Mouse (Mus musculus): ENCODE results near the gene Qprt. TPM values are rescaled to one million over a fixed set of nuclear protein-coding genes. Genes with fewer than 3 reads are reported as not detected.

The Qprt gene
- total RNA-seq, 2 experiments from 2014 or later: 0.22 TPM; not detected in 1

- no peak for DNase-seq (ENCODE audit: extremely low spot score in 1 of 2, low spot score in 2 of 2)
- intact Hi-C loops (cut with DNase I): no loop called here
These were observed 38.3 kb downstream of the Qprt start for GRCm38 (mm10) chr7:127083689-127084088.

GRCm38 (mm10) chr7:127082995-127083394 is 39.0 kb downstream of the Qprt start:
- intact Hi-C loops (cut with DNase I): no loop called here
- no peak for DNase-seq (ENCODE audit: extremely low spot score in 1 of 2, low spot score in 2 of 2)

GRCm38 (mm10) chr7:127082271-127082670 is 39.8 kb downstream of the Qprt start:
- no peak for DNase-seq (ENCODE audit: extremely low spot score in 1 of 2, low spot score in 2 of 2)
- intact Hi-C loops (cut with DNase I): no loop called here

- intact Hi-C loops (cut with DNase I): no loop called here
- no peak for DNase-seq (ENCODE audit: extremely low spot score in 1 of 2, low spot score in 2 of 2)
These were observed 42.0 kb downstream of the Qprt start for GRCm38 (mm10) chr7:127080045-127080444.

GRCm38 (mm10) chr7:127077692-127078091 is 44.3 kb downstream of the Qprt start:
- intact Hi-C loops (cut with DNase I): no loop called here
- no peak for DNase-seq (ENCODE audit: extremely low spot score in 1 of 2, low spot score in 2 of 2)

GRCm38 (mm10) chr7:127076188-127076587 is 45.8 kb downstream of the Qprt start:
- intact Hi-C loops (cut with DNase I): no loop called here
- DNase-seq (ENCODE audit: extremely low spot score in 1 of 2, low spot score in 2 of 2): no peak

GRCm38 (mm10) chr7:127073221-127073620 is 48.8 kb downstream of the Qprt start:
- intact Hi-C loops (cut with DNase I): no loop called here
- DNase-seq (ENCODE audit: extremely low spot score in 1 of 2, low spot score in 2 of 2): no peak

GRCm38 (mm10) chr7:127070871-127071413 is 51.1 kb downstream of the Qprt start:
- intact Hi-C loops (cut with DNase I): no loop called here
- DNase-seq (ENCODE audit: extremely low spot score in 1 of 2, low spot score in 2 of 2): no peak

GRCm38 (mm10) chr7:127066317-127066716 is 55.7 kb downstream of the Qprt start:
- intact Hi-C loops (cut with DNase I): no loop called here
- no peak for DNase-seq (ENCODE audit: extremely low spot score in 1 of 2, low spot score in 2 of 2)

- intact Hi-C loops (cut with DNase I): no loop called here
- no peak for DNase-seq (ENCODE audit: extremely low spot score in 1 of 2, low spot score in 2 of 2)
These were observed 56.5 kb downstream of the Qprt start for GRCm38 (mm10) chr7:127065538-127065937.

Other genes starting within 250 kb of the Qprt start
- 100 to 1,000 TPM; 161 to 168 TPM for gene Taok2, start 237.5 kb downstream of the Qprt start, total RNA-seq (2021)
- gene Tmem219, start 199.3 kb downstream of the Qprt start, total RNA-seq (2021): 10 to 100 TPM; 22.4 to 25.2 TPM
- 100 to 1,000 TPM; 143 to 150 TPM for gene Kctd13, start 193.3 kb downstream of the Qprt start, total RNA-seq (2021)
- 10 to 100 TPM; 49.0 to 58.8 TPM for gene Asphd1, start 172.6 kb downstream of the Qprt start, total RNA-seq (2021)
- 100 to 1,000 TPM; 306 to 312 TPM for gene Sez6l2, start 171.7 kb downstream of the Qprt start, total RNA-seq (2021)
- gene Cdipt, start 146.3 kb downstream of the Qprt start, total RNA-seq (2021): 100 to 1,000 TPM; 163 to 166 TPM
- gene Cdiptos, start 146.1 kb downstream of the Qprt start, total RNA-seq (2021): under 1 TPM in 1 of 2 experiments, not detected in 1; 0.17 TPM
- gene Mvp, start 107.6 kb downstream of the Qprt start, total RNA-seq (2021): 1 to 10 TPM; 4.4 to 4.5 TPM
- gene Pagr1b, start 105.7 kb downstream of the Qprt start, total RNA-seq (2021): under 1 TPM in 1 of 2 experiments, not detected in 1; 0.94 TPM
- 10 to 100 TPM; 17.1 to 17.7 TPM for gene Pagr1a, start 104.9 kb downstream of the Qprt start, total RNA-seq (2021)
- 10 to 100 TPM; 38.9 to 40.8 TPM for gene Gm42742, start 101.1 kb downstream of the Qprt start, total RNA-seq (2021)
- 100 to 1,000 TPM; 182 to 196 TPM for gene Prrt2, start 101.0 kb downstream of the Qprt start, total RNA-seq (2021)
- gene Maz, start 95.2 kb downstream of the Qprt start, total RNA-seq (2021): 100 to 1,000 TPM; 265 to 274 TPM
- 1 to 10 TPM; 8.8 to 9.8 TPM for gene Kif22, start 79.8 kb downstream of the Qprt start, total RNA-seq (2021)
- gene Zg16, start 34.9 kb downstream of the Qprt start, total RNA-seq (2021): not detected
- gene AI467606, start 30.9 kb downstream of the Qprt start, total RNA-seq (2021): 1 to 10 TPM; 1.4 to 2.1 TPM
- gene Spn, start 15.6 kb upstream of the Qprt start, total RNA-seq (2021): under 1 TPM; 0.11 to 0.12 TPM
- 10 to 100 TPM; 74.0 to 75.8 TPM for gene Cd2bp2, start 73.8 kb upstream of the Qprt start, total RNA-seq (2021)
- gene Tbc1d10b, start 86.2 kb upstream of the Qprt start, total RNA-seq (2021): 10 to 100 TPM; 85.6 to 88.0 TPM
- gene Mylpf, start 86.7 kb upstream of the Qprt start, total RNA-seq (2021): 1 to 10 TPM in 1 of 2 experiments, not detected in 1; 1.2 TPM
- 10 to 100 TPM; 16.6 to 18.4 TPM for gene Zfp553, start 110.8 kb upstream of the Qprt start, total RNA-seq (2021)
- gene Sept1, start 110.9 kb upstream of the Qprt start, total RNA-seq (2021): 1 to 10 TPM; 6.0 to 6.1 TPM
- 10 to 100 TPM; 53.6 to 65.0 TPM for gene Zfp771, start 122.0 kb upstream of the Qprt start, total RNA-seq (2021)
- gene Dctpp1, start 138.5 kb upstream of the Qprt start, total RNA-seq (2021): 10 to 100 TPM; 40.7 to 40.9 TPM
- gene Sephs2, start 151.8 kb upstream of the Qprt start, total RNA-seq (2021): 10 to 100 TPM; 50.6 to 53.7 TPM
- under 1 TPM; 0.32 to 0.57 TPM for gene Itgal, start 174.0 kb upstream of the Qprt start, total RNA-seq (2021)
- 10 to 100 TPM; 13.2 to 14.2 TPM for gene Zfp768, start 223.4 kb upstream of the Qprt start, total RNA-seq (2021)